Mouse (Mus musculus): Measurements from ENCODE around the gene Hoxb9. TPM values are rescaled to one million over a fixed set of nuclear protein-coding genes. Genes with fewer than 3 reads are reported as not detected.

Gene Hoxb9
- polyA plus RNA-seq, 1 experiment from 2014 or later: 0.09 TPM

GRCm38 (mm10) chr11:96310183-96310938, 39.1 kb downstream of the Hoxb9 start:
- no peaks in the 10 kb centered on the region for H3K9me3 ChIP-seq (replicated peaks; ENCODE audit: control insufficient read depth, low read length)
- no peaks in the 10 kb centered on the region for H3K4me1 ChIP-seq (ENCODE audit: control insufficient read depth, insufficient read depth, low read length)
- no peak overlapping the region; the same call in 1 of the 2 replicates for H3K4me2 ChIP-seq
- 10% methylated on average over 20 of the region's 20 CpGs for WGBS (ENCODE audit: insufficient replicate concordance)
- H3K9ac ChIP-seq (ENCODE audit: low read depth, low read length): no peak overlapping the region
- no peaks in the 10 kb centered on the region for H3K36me3 ChIP-seq (ENCODE audit: control insufficient read depth, insufficient read depth, low read length)
- H3K4me3 ChIP-seq (ENCODE audit: low read depth, low read length): no peak overlapping the region
- H3K27ac ChIP-seq (ENCODE audit: low read depth, low read length): no peak overlapping the region
- ATAC-seq (replicated peaks; ENCODE audit: insufficient number of reproducible peaks, low FRiP score, low TSS enrichment): no peak
- H3K27me3 ChIP-seq (ENCODE audit: control insufficient read depth, insufficient read depth, low read length): peaks cover 100% of the 10 kb centered on the region

- H3K27me3 ChIP-seq (ENCODE audit: control insufficient read depth, insufficient read depth, low read length): peaks cover 100% of the 10 kb centered on the region
- no peak for ATAC-seq (replicated peaks; ENCODE audit: insufficient number of reproducible peaks, low FRiP score, low TSS enrichment)
These were observed 39.8 kb downstream of the Hoxb9 start for GRCm38 (mm10) chr11:96311097-96311496.

GRCm38 (mm10) chr11:96311520-96312417, 40.5 kb downstream of the Hoxb9 start:
- Histone ChIP-seq H3K9ac (ENCODE audit: low read depth, low read length) (no peak overlapping the region), H3K9me3 (replicated peaks; ENCODE audit: control insufficient read depth, low read length) (no peaks in the 10 kb centered on the region), H3K4me1 (ENCODE audit: control insufficient read depth, insufficient read depth, low read length) (no peaks in the 10 kb centered on the region), H3K36me3 (ENCODE audit: control insufficient read depth, insufficient read depth, low read length) (no peaks in the 10 kb centered on the region), H3K27me3 (ENCODE audit: control insufficient read depth, insufficient read depth, low read length) (peaks cover 100% of the 10 kb centered on the region), H3K4me2 (peak overlapping the region; percentile 58), H3K27ac (ENCODE audit: low read depth, low read length) (no peak overlapping the region), H3K4me3 (ENCODE audit: low read depth, low read length) (peak overlapping the region; percentile 33)
- peak; percentile 65 for ATAC-seq (replicated peaks; ENCODE audit: insufficient number of reproducible peaks, low FRiP score, low TSS enrichment)
- WGBS (ENCODE audit: insufficient replicate concordance): under 1% methylated on average over 31 of the region's 31 CpGs

More at GRCm38 (mm10) chr11:96311097-96311496, 39.8 kb downstream of the Hoxb9 start:
- H3K4me2 ChIP-seq: peak overlapping the region; percentile 58
- H3K9me3 ChIP-seq (replicated peaks; ENCODE audit: control insufficient read depth, low read length): no peaks in the 10 kb centered on the region
- WGBS (ENCODE audit: insufficient replicate concordance): 10% methylated on average over 6 of the region's 6 CpGs
- H3K9ac ChIP-seq (ENCODE audit: low read depth, low read length): no peak overlapping the region; the same call in 1 of the 2 replicates
- H3K4me1 ChIP-seq (ENCODE audit: control insufficient read depth, insufficient read depth, low read length): no peaks in the 10 kb centered on the region
- H3K36me3 ChIP-seq (ENCODE audit: control insufficient read depth, insufficient read depth, low read length): no peaks in the 10 kb centered on the region
- no peak overlapping the region for H3K27ac ChIP-seq (ENCODE audit: low read depth, low read length)
- H3K4me3 ChIP-seq (ENCODE audit: low read depth, low read length): peak overlapping the region; percentile 33

- ATAC-seq (replicated peaks; ENCODE audit: insufficient number of reproducible peaks, low FRiP score, low TSS enrichment): no peak
- H3K9ac ChIP-seq (ENCODE audit: low read depth, low read length): no peak overlapping the region
- peaks cover 98% of the 10 kb centered on the region for H3K27me3 ChIP-seq (ENCODE audit: control insufficient read depth, insufficient read depth, low read length)
- H3K4me2 ChIP-seq: no peak overlapping the region
- no peak overlapping the region for H3K27ac ChIP-seq (ENCODE audit: low read depth, low read length)
- 40% methylated on average over 2 of the region's 2 CpGs for WGBS (ENCODE audit: insufficient replicate concordance)
- H3K36me3 ChIP-seq (ENCODE audit: control insufficient read depth, insufficient read depth, low read length): no peaks in the 10 kb centered on the region
- no peak overlapping the region for H3K4me3 ChIP-seq (ENCODE audit: low read depth, low read length)
- H3K9me3 ChIP-seq (replicated peaks; ENCODE audit: control insufficient read depth, low read length): no peaks in the 10 kb centered on the region
- no peaks in the 10 kb centered on the region for H3K4me1 ChIP-seq (ENCODE audit: control insufficient read depth, insufficient read depth, low read length)
These were observed 41.9 kb downstream of the Hoxb9 start for GRCm38 (mm10) chr11:96313134-96313533.

- Histone ChIP-seq H3K27ac (ENCODE audit: low read depth, low read length) (peak overlapping the region; percentile 15; the same call in 1 of the 2 replicates), H3K9me3 (replicated peaks; ENCODE audit: control insufficient read depth, low read length) (no peaks in the 10 kb centered on the region), H3K4me2 (peak overlapping the region; percentile 51), H3K36me3 (ENCODE audit: control insufficient read depth, insufficient read depth, low read length) (no peaks in the 10 kb centered on the region), H3K4me1 (ENCODE audit: control insufficient read depth, insufficient read depth, low read length) (peaks cover 3% of the 10 kb centered on the region; the same call in 1 of the 2 replicates), H3K9ac (ENCODE audit: low read depth, low read length) (no peak overlapping the region), H3K27me3 (ENCODE audit: control insufficient read depth, insufficient read depth, low read length) (peaks cover 98% of the 10 kb centered on the region), H3K4me3 (ENCODE audit: low read depth, low read length) (no peak overlapping the region)
- 11% methylated on average over 12 of the region's 12 CpGs for WGBS (ENCODE audit: insufficient replicate concordance)
- no peak for ATAC-seq (replicated peaks; ENCODE audit: insufficient number of reproducible peaks, low FRiP score, low TSS enrichment)
These were observed 42.7 kb downstream of the Hoxb9 start for GRCm38 (mm10) chr11:96313806-96314428.

GRCm38 (mm10) chr11:96314671-96315343, 43.5 kb downstream of the Hoxb9 start:
- peak overlapping the region; percentile 17; the same call in 1 of the 2 replicates for H3K4me3 ChIP-seq (ENCODE audit: low read depth, low read length)
- H3K9ac ChIP-seq (ENCODE audit: low read depth, low read length): peak overlapping the region; percentile 63
- H3K27me3 ChIP-seq (ENCODE audit: control insufficient read depth, insufficient read depth, low read length): peaks cover 98% of the 10 kb centered on the region
- no peaks in the 10 kb centered on the region for H3K36me3 ChIP-seq (ENCODE audit: control insufficient read depth, insufficient read depth, low read length)
- under 1% methylated on average over 34 of the region's 34 CpGs for WGBS (ENCODE audit: insufficient replicate concordance)
- H3K9me3 ChIP-seq (replicated peaks; ENCODE audit: control insufficient read depth, low read length): no peaks in the 10 kb centered on the region
- H3K4me2 ChIP-seq: peak overlapping the region; percentile 51
- peaks cover 4% of the 10 kb centered on the region; the same call in 1 of the 2 replicates for H3K4me1 ChIP-seq (ENCODE audit: control insufficient read depth, insufficient read depth, low read length)
- peak overlapping the region; percentile 54; the same call in 1 of the 2 replicates for H3K27ac ChIP-seq (ENCODE audit: low read depth, low read length)
- no peak for ATAC-seq (replicated peaks; ENCODE audit: insufficient number of reproducible peaks, low FRiP score, low TSS enrichment)

GRCm38 (mm10) chr11:96315344-96315681, 44.1 kb downstream of the Hoxb9 start:
- H3K4me3 ChIP-seq (ENCODE audit: low read depth, low read length): peak overlapping the region; percentile 17; the same call in 1 of the 2 replicates

More at GRCm38 (mm10) chr11:96315344-96315681, 44.1 kb downstream of the Hoxb9 start:
- H3K27ac ChIP-seq (ENCODE audit: low read depth, low read length): 0 out of 2 replicates have a peak overlapping the region, but pooled peaks have one; percentile 54
- no peaks in the 10 kb centered on the region for H3K36me3 ChIP-seq (ENCODE audit: control insufficient read depth, insufficient read depth, low read length)
- H3K27me3 ChIP-seq (ENCODE audit: control insufficient read depth, insufficient read depth, low read length): peaks cover 97% of the 10 kb centered on the region
- peak overlapping the region; percentile 51 for H3K4me2 ChIP-seq
- no peak for ATAC-seq (replicated peaks; ENCODE audit: insufficient number of reproducible peaks, low FRiP score, low TSS enrichment)
- peaks cover 4% of the 10 kb centered on the region; the same call in 1 of the 2 replicates for H3K4me1 ChIP-seq (ENCODE audit: control insufficient read depth, insufficient read depth, low read length)
- WGBS (ENCODE audit: insufficient replicate concordance): 5% methylated on average over 5 of the region's 5 CpGs
- H3K9me3 ChIP-seq (replicated peaks; ENCODE audit: control insufficient read depth, low read length): no peaks in the 10 kb centered on the region
- H3K9ac ChIP-seq (ENCODE audit: low read depth, low read length): peak overlapping the region; percentile 63; the same call in 1 of the 2 replicates
